Mouse (Mus musculus) ES-Bruce4 (cell line): ENCODE data around the gene Olfr1466.

Source experiments
- CTCF ChIP-seq: IDR thresholded peaks from one replicate; pipeline ENCODE4 v1.8.1; 2011; ENCODE audit warnings: low read depth, low read length
- EP300 ChIP-seq: IDR thresholded peaks from 2 replicates; pipeline ENCODE4 v1.6.1; 2011; ENCODE audit warnings: low read depth, low read length; ENCODE audit not compliant: insufficient read depth

- TF ChIP-seq CTCF: no peak
- TF ChIP-seq EP300: no peak
Measured at GRCm38 (mm10) chr19:13315441-13315840, 23.2 kb upstream of the Olfr1466 start, which contains the start of gene Olfr1465.
